ENCODE assay signal across 7 mouse cellular contexts in the genomic region with DNA sequence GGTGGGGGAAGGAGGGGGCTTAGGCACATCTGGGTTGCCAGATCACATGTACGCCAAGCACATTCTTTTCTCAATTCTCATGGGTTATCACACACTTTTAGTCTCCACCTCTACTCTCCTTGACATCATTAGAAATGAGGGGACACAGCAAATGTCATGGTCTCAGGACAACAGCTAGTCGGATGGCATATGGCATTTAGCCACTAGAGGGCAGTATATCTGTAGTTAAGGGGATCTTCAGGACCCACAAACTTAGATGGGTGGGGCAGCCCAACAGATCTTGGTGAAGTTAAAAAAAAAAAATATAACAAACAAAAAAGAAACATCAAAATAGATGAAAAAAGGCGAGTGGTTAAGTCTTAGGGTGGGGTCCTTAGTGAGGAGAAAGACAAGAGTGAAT. TPM values are rescaled to one million over a fixed set of nuclear protein-coding genes. Genes with fewer than 3 reads are reported as not detected.
DNase-seq lines count a peak whose midpoint lies in the region; ATAC-seq and TF ChIP-seq lines count a peak whose summit lies in the region.

No protein-coding gene starts in this region.

- ATAC-seq in G1E (ENCODE audit: extremely low read depth, insufficient number of reproducible peaks, low FRiP score, poor library complexity, severe bottlenecking): no peak
- ATAC-seq in liver, postnatal 0 days: no peak

- H3K9me3 ChIP-seq in G1E (replicated peaks): no peaks in the 10 kb centered on the region
- no peaks in the 10 kb centered on the region for H3K9me3 ChIP-seq in liver, postnatal 0 days (ENCODE audit: low read length)

- no peak overlapping the region for H3K4me3 ChIP-seq in G1E (ENCODE audit: low read depth, low read length)
- H3K4me3 ChIP-seq in liver, postnatal 0 days (ENCODE audit: low read depth, low read length): no peak overlapping the region

- no peak overlapping the region for H3K4me2 ChIP-seq in liver, postnatal 0 days (ENCODE audit: low read depth, low read length)

- peak; percentile 82 for TF ChIP-seq CTCF in G1E (IDR thresholded peaks at IDR 0.05; ENCODE audit: low read depth, low read length)
- peak; percentile 93 for TF ChIP-seq CTCF in liver, postnatal 0 days (IDR thresholded peaks at IDR 0.05; ENCODE audit: low read depth)

- 16% methylated on average over 3 of the region's 3 CpGs for WGBS in liver, postnatal 0 days (ENCODE audit: insufficient replicate concordance)

- no peaks in the 10 kb centered on the region for H3K27me3 ChIP-seq in G1E (ENCODE audit: insufficient read depth, low read length)
- no peaks in the 10 kb centered on the region for H3K27me3 ChIP-seq in liver, postnatal 0 days (ENCODE audit: insufficient read depth, low read length)

- H3K36me3 ChIP-seq in G1E (replicated peaks): peaks cover 27% of the 10 kb centered on the region
- no peaks in the 10 kb centered on the region for H3K36me3 ChIP-seq in liver, postnatal 0 days (replicated peaks; ENCODE audit: insufficient read depth, low read length)

- DNase-seq in left cerebral cortex, adult 11 months (ENCODE audit: low spot score): peak; percentile 60
- DNase-seq in left cerebral cortex, postnatal 36 days (ENCODE audit: low spot score in 2 of 2): no peak
- DNase-seq in G1E (ENCODE audit: low spot score): peak; percentile 57
- DNase-seq in adrenal gland, postnatal 36 days: peak; percentile 55 to 77
- DNase-seq in gastrocnemius, postnatal 10 days: peak; percentile 55
- DNase-seq in liver, postnatal 0 days: peak; percentile 66
- DNase-seq in spleen, adult 12 weeks (ENCODE audit: low spot score): peak; percentile 40

- no peak overlapping the region for H3K9ac ChIP-seq in liver, postnatal 0 days (replicated peaks)

- H3K4me1 ChIP-seq in G1E (ENCODE audit: insufficient read depth, low read depth, low read length): peaks cover 44% of the 10 kb centered on the region
- peaks cover 10% of the 10 kb centered on the region; the same call in 1 of the 2 replicates for H3K4me1 ChIP-seq in liver, postnatal 0 days (ENCODE audit: insufficient read depth)

- intact Hi-C loops in left cerebral cortex, postnatal 36 days (cut with DNase I): no loop called here

- no peak overlapping the region for H3K27ac ChIP-seq in liver, postnatal 0 days (ENCODE audit: low read depth)

- no peak for TF ChIP-seq EP300 in liver, postnatal 0 days (IDR thresholded peaks at IDR 0.05; ENCODE audit: low read depth)

RNA-seq across cellular contexts. Expression of gene Kmt2d, which starts 6.3 kb away (rescaled TPM):
- total RNA-seq in left cerebral cortex, postnatal 36 days (2021): 10 to 100 TPM; 69.9 to 98.8 TPM
- total RNA-seq in G1E (2014; fragmentation: Nextera tagmentation): 141 and 150 TPM in 2 replicates
- 22.1 and 27.0 TPM in 2 replicates for total RNA-seq in G1E (2017)
- 42.8 and 57.8 TPM in 2 replicates for polyA plus RNA-seq in G1E (2012)
- 10 to 100 TPM; 52.1 to 79.5 TPM for total RNA-seq in adrenal gland, postnatal 36 days (2021)
- total RNA-seq in gastrocnemius, postnatal 10 days (2021): 10 to 100 TPM; 46.9 to 59.9 TPM
- polyA plus RNA-seq in liver, postnatal 0 days (2015; fragmentation: Nextera tagmentation; extraction: Ambion mirVana): 3.0 and 3.6 TPM in 2 replicates

RNA-seq across cellular contexts. Expression of gene Rhebl1, which starts 17.0 kb away (rescaled TPM):
- 10 to 100 TPM in 1 of 2 experiments, 1 to 10 TPM in 1; 9.0 to 10.5 TPM for total RNA-seq in left cerebral cortex, postnatal 36 days (2021)
- total RNA-seq in G1E (2014; fragmentation: Nextera tagmentation) (5.2 and 8.4 TPM in 2 replicates), G1E (2017) (7.8 and 8.0 TPM in 2 replicates)
- polyA plus RNA-seq in G1E (2012): 2.7 and 2.9 TPM in 2 replicates
- 1 to 10 TPM; 2.2 to 2.9 TPM for total RNA-seq in adrenal gland, postnatal 36 days (2021)
- 1 to 10 TPM; 2.1 to 2.7 TPM for total RNA-seq in gastrocnemius, postnatal 10 days (2021)
- 1.4 and 1.8 TPM in 2 replicates for polyA plus RNA-seq in liver, postnatal 0 days (2015; fragmentation: Nextera tagmentation; extraction: Ambion mirVana)

RNA-seq across cellular contexts. Expression of gene Dhh, which starts 21.0 kb away (rescaled TPM):
- total RNA-seq in left cerebral cortex, postnatal 36 days (2021): under 1 TPM in 1 of 2 experiments, not detected in 1; 0.35 TPM
- total RNA-seq in G1E (2014; fragmentation: Nextera tagmentation): not detected in 2 replicates
- total RNA-seq in G1E (2017): 0.05 and 0.06 TPM in 2 replicates
- not detected in 2 replicates for polyA plus RNA-seq in G1E (2012)
- 1 to 10 TPM; 2.2 to 3.0 TPM for total RNA-seq in adrenal gland, postnatal 36 days (2021)
- total RNA-seq in gastrocnemius, postnatal 10 days (2021): 1 to 10 TPM; 3.6 to 4.0 TPM
- polyA plus RNA-seq in liver, postnatal 0 days (2015; fragmentation: Nextera tagmentation; extraction: Ambion mirVana): 0.07 TPM in 1 of 2 replicates, not detected in the other

RNA-seq across cellular contexts. Expression of gene Lmbr1l, which starts 40.7 kb away (rescaled TPM):
- 10 to 100 TPM; 12.6 to 16.6 TPM for total RNA-seq in left cerebral cortex, postnatal 36 days (2021)
- total RNA-seq in G1E (2014; fragmentation: Nextera tagmentation) (10.9 and 17.1 TPM in 2 replicates), G1E (2017) (4.5 and 7.4 TPM in 2 replicates)
- polyA plus RNA-seq in G1E (2012): 9.6 and 9.7 TPM in 2 replicates
- 10 to 100 TPM; 14.0 to 15.5 TPM for total RNA-seq in adrenal gland, postnatal 36 days (2021)
- 1 to 10 TPM; 8.1 to 9.9 TPM for total RNA-seq in gastrocnemius, postnatal 10 days (2021)
- polyA plus RNA-seq in liver, postnatal 0 days (2015; fragmentation: Nextera tagmentation; extraction: Ambion mirVana): 4.9 and 5.1 TPM in 2 replicates

RNA-seq across cellular contexts. Expression of gene Prkag1, which starts 46.0 kb away (rescaled TPM):
- total RNA-seq in left cerebral cortex, postnatal 36 days (2021): 10 to 100 TPM; 49.1 to 50.0 TPM
- total RNA-seq in G1E (2014; fragmentation: Nextera tagmentation) (62.8 and 72.4 TPM in 2 replicates), G1E (2017) (114 and 150 TPM in 2 replicates)
- polyA plus RNA-seq in G1E (2012): 106 and 142 TPM in 2 replicates
- total RNA-seq in adrenal gland, postnatal 36 days (2021): 10 to 100 TPM; 68.3 to 87.0 TPM
- total RNA-seq in gastrocnemius, postnatal 10 days (2021): 10 to 100 TPM; 35.8 to 36.6 TPM
- 42.0 and 47.4 TPM in 2 replicates for polyA plus RNA-seq in liver, postnatal 0 days (2015; fragmentation: Nextera tagmentation; extraction: Ambion mirVana)

Comparison
In these comparisons a context has a peak if more than half of its experiments do, and no peak if none do; other contexts are left out.
1. DNase-seq: peak in left cerebral cortex, adult 11 months (single experiment), G1E (single experiment), adrenal gland, postnatal 36 days (2 of 2), gastrocnemius, postnatal 10 days (single experiment), liver, postnatal 0 days (single experiment) and spleen, adult 12 weeks (single experiment); none in left cerebral cortex, postnatal 36 days (0 of 2).